Mouse (Mus musculus): ENCODE measurements around the gene Kdm6b. TPM values are rescaled to one million over a fixed set of nuclear protein-coding genes. Genes with fewer than 3 reads are reported as not detected.
A peak's percentile ranks its signal among the peaks of the same experiment; 100 is the strongest.

Gene Kdm6b
- polyA plus RNA-seq, 1 experiment from 2014 or later = 7.4 TPM

DNA sequence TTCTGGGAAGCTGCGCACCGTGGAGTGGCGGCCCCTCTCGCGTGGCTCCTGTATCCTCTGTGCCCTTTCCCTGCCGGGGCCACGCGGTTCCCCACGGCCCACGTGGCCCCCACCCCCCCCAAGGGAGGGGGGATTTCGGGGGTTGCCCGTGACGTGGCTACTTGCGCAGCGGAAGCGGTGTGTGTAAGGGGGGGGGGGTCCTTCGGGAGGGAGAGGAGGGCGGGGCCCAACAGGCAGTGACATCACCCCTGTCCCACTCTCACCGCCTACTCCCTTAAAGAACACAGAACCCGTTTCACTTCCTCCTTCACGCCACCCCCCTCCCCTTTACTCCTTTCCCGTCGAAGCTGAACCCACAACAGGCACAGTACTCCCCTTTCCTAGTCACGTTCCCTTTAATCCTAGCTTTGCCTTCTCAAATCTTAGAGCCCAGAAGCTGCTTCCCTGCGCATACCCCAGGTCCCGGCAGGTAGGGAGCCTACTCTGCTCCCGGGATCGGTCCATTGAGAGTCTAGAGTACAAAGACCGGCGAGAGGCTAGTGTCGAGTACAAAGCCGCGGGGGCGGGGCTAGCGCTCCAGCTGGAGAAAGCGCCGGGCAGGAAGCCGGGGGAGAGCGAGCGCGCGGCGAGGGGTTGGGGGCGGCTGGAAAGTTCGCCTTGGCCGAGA, 4.0 kb downstream of the Kdm6b start:
- no peaks in the 10 kb centered on the region for H3K9me3 ChIP-seq (ENCODE audit: low read length)
- H3K4me3 ChIP-seq (ENCODE audit: low read depth, low read length) = peak overlapping the region; percentile 77
- H3K4me1 ChIP-seq (ENCODE audit: insufficient read depth) = peaks cover 33% of the 10 kb centered on the region
- peak overlapping the region; percentile 89 for H3K9ac ChIP-seq (replicated peaks)
- DNase-seq (peak; percentile 90), ATAC-seq (peak; percentile 39)
- under 1% methylated on average over 39 of the region's 46 CpGs for WGBS (ENCODE audit: insufficient replicate concordance)
- TF ChIP-seq CTCF (IDR thresholded peaks at IDR 0.05; ENCODE audit: low read depth) (no peak), EP300 (IDR thresholded peaks at IDR 0.05; ENCODE audit: low read depth) (no peak)
- no peaks in the 10 kb centered on the region for H3K27me3 ChIP-seq (ENCODE audit: insufficient read depth, low read length)
- H3K4me2 ChIP-seq (ENCODE audit: low read depth, low read length) = peak overlapping the region; percentile 93
- H3K27ac ChIP-seq (ENCODE audit: low read depth) = peak overlapping the region; percentile 97
- H3K36me3 ChIP-seq (replicated peaks; ENCODE audit: insufficient read depth, low read length) = peaks cover 31% of the 10 kb centered on the region

DNA sequence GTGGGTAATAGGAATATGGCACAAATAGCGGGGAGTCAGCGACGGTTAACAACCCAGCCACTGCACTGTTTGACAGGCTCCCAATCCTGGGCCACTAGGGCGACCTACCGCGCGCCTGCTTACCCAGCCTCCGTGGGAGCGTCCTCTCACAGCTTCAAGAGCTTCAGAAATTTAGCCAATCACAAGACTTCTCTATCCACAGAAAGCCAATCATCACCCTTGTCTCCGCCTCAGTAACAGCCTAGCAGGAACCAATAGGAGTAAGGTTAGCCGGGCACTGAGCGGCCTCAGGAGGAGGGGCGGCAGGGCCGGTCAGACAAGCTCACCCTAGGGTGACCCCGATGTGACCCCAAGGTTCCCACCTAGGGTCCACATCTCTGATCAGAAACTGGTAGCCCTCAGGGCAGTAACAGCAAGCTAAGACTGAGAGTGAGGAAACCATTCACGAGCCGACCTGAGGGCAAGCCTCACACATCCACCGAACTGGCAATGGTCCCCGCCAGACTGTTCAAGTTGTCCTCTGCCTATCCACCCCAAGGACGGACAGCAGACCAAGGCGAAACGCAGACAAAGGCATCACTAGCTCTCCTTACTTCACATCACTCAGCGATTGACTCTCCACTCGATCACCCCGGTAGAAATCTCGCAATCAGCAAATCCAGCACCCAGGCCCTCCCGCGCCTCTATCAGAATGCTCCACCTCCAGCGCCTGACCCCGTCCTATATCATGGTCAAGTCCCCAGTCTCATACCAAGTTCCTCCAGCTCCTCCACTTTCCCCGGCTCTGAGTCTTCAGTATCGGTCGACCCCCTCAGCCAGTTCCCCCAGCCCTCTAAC, 4.7 kb downstream of the Kdm6b start:
- H3K27ac ChIP-seq (ENCODE audit: low read depth) = peak overlapping the region; percentile 97
- no peaks in the 10 kb centered on the region for H3K27me3 ChIP-seq (ENCODE audit: insufficient read depth, low read length)
- H3K4me3 ChIP-seq (ENCODE audit: low read depth, low read length) = peak overlapping the region; percentile 77
- H3K36me3 ChIP-seq (replicated peaks; ENCODE audit: insufficient read depth, low read length) = peaks cover 39% of the 10 kb centered on the region
- H3K9ac ChIP-seq (replicated peaks) = peak overlapping the region; percentile 89
- DNase-seq (peak; percentile 82), ATAC-seq (peak; percentile 72)
- peak overlapping the region; percentile 93 for H3K4me2 ChIP-seq (ENCODE audit: low read depth, low read length)
- H3K4me1 ChIP-seq (ENCODE audit: insufficient read depth) = peaks cover 28% of the 10 kb centered on the region
- H3K9me3 ChIP-seq (ENCODE audit: low read length) = no peaks in the 10 kb centered on the region
- TF ChIP-seq EP300 (IDR thresholded peaks at IDR 0.05; ENCODE audit: low read depth) = 0 out of 2 replicates have a peak, but pooled peaks have one; percentile 11
- peak; percentile 27; the same call in 1 of the 2 replicates for TF ChIP-seq CTCF (IDR thresholded peaks at IDR 0.05; ENCODE audit: low read depth)
- WGBS (ENCODE audit: insufficient replicate concordance) = under 1% methylated on average over 33 of the region's 33 CpGs

DNA sequence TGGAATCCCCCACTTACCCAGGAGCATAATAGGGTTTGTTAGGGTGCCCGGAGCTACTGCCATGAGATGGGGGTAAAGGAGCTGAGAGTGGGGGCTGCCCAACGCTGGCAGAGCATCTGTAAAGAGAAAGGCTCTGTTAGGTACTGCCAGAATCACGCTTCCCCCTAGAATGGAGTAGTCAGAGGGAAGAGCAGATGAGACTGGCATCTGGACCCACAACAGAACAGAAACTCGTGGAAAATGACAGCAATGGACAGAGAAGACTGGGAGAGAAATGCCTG, 5.8 kb downstream of the Kdm6b start:
- peak overlapping the region; percentile 89 for H3K9ac ChIP-seq (replicated peaks)
- 88% methylated on average over 4 of the region's 4 CpGs for WGBS (ENCODE audit: insufficient replicate concordance)
- no peak for TF ChIP-seq CTCF (IDR thresholded peaks at IDR 0.05; ENCODE audit: low read depth)
- no peak for TF ChIP-seq EP300 (IDR thresholded peaks at IDR 0.05; ENCODE audit: low read depth)
- peak overlapping the region; percentile 93; the same call in 1 of the 2 replicates for H3K4me2 ChIP-seq (ENCODE audit: low read depth, low read length)
- DNase-seq (no peak), ATAC-seq (no peak)
- no peaks in the 10 kb centered on the region for H3K27me3 ChIP-seq (ENCODE audit: insufficient read depth, low read length)
- peaks cover 45% of the 10 kb centered on the region for H3K36me3 ChIP-seq (replicated peaks; ENCODE audit: insufficient read depth, low read length)
- H3K4me1 ChIP-seq (ENCODE audit: insufficient read depth) = peaks cover 17% of the 10 kb centered on the region
- no peak overlapping the region for H3K27ac ChIP-seq (ENCODE audit: low read depth)
- H3K9me3 ChIP-seq (ENCODE audit: low read length) = no peaks in the 10 kb centered on the region
- no peak overlapping the region for H3K4me3 ChIP-seq (ENCODE audit: low read depth, low read length)

DNA sequence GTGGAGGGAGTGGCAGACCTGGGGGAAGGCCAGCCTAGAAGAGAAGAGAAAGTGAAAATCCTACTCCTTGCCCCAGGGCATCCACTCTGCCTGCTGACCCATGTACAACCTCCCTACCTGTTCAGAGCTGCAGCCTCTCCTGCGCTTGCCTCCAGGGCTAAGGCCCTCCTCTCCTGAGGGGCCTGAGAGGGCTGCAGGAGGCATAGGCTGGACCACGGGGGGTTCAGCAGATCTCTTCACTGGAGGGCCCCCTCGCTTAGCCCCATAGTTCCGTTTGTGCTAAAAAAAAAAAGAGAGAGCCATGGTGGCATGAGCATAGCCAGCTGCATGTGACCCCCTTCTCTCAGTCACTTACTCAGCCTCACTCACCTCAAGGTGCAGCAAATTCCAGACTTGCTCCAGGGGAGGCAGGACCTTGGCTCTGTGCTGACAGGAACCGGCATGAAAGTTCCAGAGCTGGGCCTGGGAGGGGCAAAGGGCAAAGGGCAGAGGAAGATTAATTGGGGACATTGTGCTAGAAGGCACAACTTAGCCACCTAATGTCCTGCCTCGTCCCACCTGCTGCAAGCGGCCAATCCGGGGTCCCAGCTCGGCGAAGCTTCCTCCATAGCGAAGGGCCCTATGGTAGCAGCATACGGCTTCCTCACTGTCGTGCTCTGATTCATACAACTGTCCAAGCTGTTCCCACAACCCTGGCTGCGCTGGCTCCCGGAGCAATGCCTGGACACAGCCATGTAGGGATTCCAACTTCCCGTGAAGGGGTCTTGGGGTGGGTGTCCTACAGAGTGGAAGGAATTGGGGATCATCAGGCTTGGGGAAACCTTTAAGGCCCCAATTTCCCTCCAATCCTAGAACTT, 6.4 kb downstream of the Kdm6b start:
- peaks cover 11% of the 10 kb centered on the region for H3K4me1 ChIP-seq (ENCODE audit: insufficient read depth)
- TF ChIP-seq CTCF (IDR thresholded peaks at IDR 0.05; ENCODE audit: low read depth) (no peak), EP300 (IDR thresholded peaks at IDR 0.05; ENCODE audit: low read depth) (no peak)
- no peak overlapping the region for H3K4me2 ChIP-seq (ENCODE audit: low read depth, low read length)
- no peaks in the 10 kb centered on the region for H3K9me3 ChIP-seq (ENCODE audit: low read length)
- no peak for DNase-seq
- no peak overlapping the region for H3K4me3 ChIP-seq (ENCODE audit: low read depth, low read length)
- no peak overlapping the region for H3K27ac ChIP-seq (ENCODE audit: low read depth)
- no peak for ATAC-seq
- H3K36me3 ChIP-seq (replicated peaks; ENCODE audit: insufficient read depth, low read length) = peaks cover 45% of the 10 kb centered on the region
- WGBS (ENCODE audit: insufficient replicate concordance) = 80% methylated on average over 16 of the region's 16 CpGs
- H3K27me3 ChIP-seq (ENCODE audit: insufficient read depth, low read length) = no peaks in the 10 kb centered on the region
- no peak overlapping the region for H3K9ac ChIP-seq (replicated peaks)

DNA sequence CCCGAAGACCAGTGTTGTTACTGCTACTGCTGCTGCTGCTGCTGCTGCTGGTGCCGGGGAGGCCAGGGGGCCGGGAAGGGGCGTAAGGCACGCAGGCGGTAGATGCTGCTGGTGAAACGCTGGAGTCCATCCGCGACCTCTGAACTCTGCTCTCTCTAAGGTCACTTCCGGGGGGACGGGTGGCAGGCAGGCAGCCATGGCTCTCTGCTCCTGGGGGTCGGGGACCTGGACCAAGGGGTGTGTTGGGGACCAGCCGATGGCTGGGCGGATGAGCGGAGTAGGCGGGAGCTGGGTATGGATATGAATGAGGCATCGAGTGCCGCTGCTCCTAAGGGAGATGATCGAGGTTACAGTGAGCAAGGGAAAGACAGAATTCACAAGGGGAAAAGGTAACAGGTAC, 7.2 kb downstream of the Kdm6b start:
- Histone ChIP-seq H3K4me2 (ENCODE audit: low read depth, low read length) (no peak overlapping the region), H3K4me1 (ENCODE audit: insufficient read depth) (peaks cover 7% of the 10 kb centered on the region), H3K27me3 (ENCODE audit: insufficient read depth, low read length) (no peaks in the 10 kb centered on the region), H3K9me3 (ENCODE audit: low read length) (no peaks in the 10 kb centered on the region), H3K27ac (ENCODE audit: low read depth) (no peak overlapping the region), H3K9ac (replicated peaks) (no peak overlapping the region), H3K36me3 (replicated peaks; ENCODE audit: insufficient read depth, low read length) (peaks cover 52% of the 10 kb centered on the region), H3K4me3 (ENCODE audit: low read depth, low read length) (no peak overlapping the region)
- 84% methylated on average over 19 of the region's 19 CpGs for WGBS (ENCODE audit: insufficient replicate concordance)
- no peak for TF ChIP-seq CTCF (IDR thresholded peaks at IDR 0.05; ENCODE audit: low read depth)
- no peak for TF ChIP-seq EP300 (IDR thresholded peaks at IDR 0.05; ENCODE audit: low read depth)
- ATAC-seq (no peak), DNase-seq (peak; percentile 13)

All from liver, postnatal 0 days (tissue).